Mouse (Mus musculus) lung, embryonic 14.5 days (tissue): ENCODE results near the gene Fam126a. TPM values are rescaled to one million over a fixed set of nuclear protein-coding genes. Genes with fewer than 3 reads are reported as not detected.

Source experiments
- ATAC-seq: fragments of 200-750 bp; cut with Nextera tagmentation; 2 replicates; pipeline ENCODE4 v1.8.0; 2017; ENCODE audit warnings: mild to moderate bottlenecking, moderate TSS enrichment, moderate library complexity; ENCODE audit not compliant: insufficient read depth
- DNase-seq: peaks from one replicate; pipeline ENCODE4 v3.0.0-alpha.2; 2015
- H3K27ac ChIP-seq: fragments of 300-500 bp; sonication (generic); 2 replicates; pipeline ENCODE4 v1.5.1; 2014; ENCODE audit warnings: low read depth, mild to moderate bottlenecking, moderate library complexity
- H3K27me3 ChIP-seq: fragments of 300-500 bp; sonication (generic); 2 replicates; pipeline ENCODE4 v1.6.1; 2014; ENCODE audit warnings: low read length, control low read depth; ENCODE audit not compliant: insufficient read depth
- H3K36me3 ChIP-seq: fragments of 300-500 bp; sonication (generic); 2 replicates; pipeline ENCODE4 v1.6.1; 2014; ENCODE audit warnings: control low read depth; ENCODE audit not compliant: insufficient read depth
- H3K4me1 ChIP-seq: fragments of 300-500 bp; sonication (generic); 2 replicates; pipeline ENCODE4 v1.6.1; 2014; ENCODE audit warnings: antibody characterized with exemption, control low read depth; ENCODE audit not compliant: insufficient read depth
- H3K4me2 ChIP-seq: fragments of 300-500 bp; sonication (generic); 2 replicates; pipeline ENCODE4 v1.6.1; 2014; ENCODE audit warnings: mild to moderate bottlenecking
- H3K4me3 ChIP-seq: fragments of 300-500 bp; sonication (generic); 2 replicates; pipeline ENCODE4 v1.5.1; 2014; ENCODE audit warnings: low read depth, low read length
- H3K9ac ChIP-seq: fragments of 300-500 bp; sonication (generic); 2 replicates; pipeline ENCODE4 v1.6.1; 2014
- H3K9me3 ChIP-seq: fragments of 300-500 bp; sonication (generic); 2 replicates; pipeline ENCODE4 v1.6.1; 2016; ENCODE audit warnings: low read depth, low read length, control low read depth
- CTCF ChIP-seq: IDR thresholded peaks from 2 replicates; pipeline ENCODE4 v1.5.1; 2016; ENCODE audit warnings: antibody characterized with exemption, low read depth
- WGBS: fragments of 180-500 bp; shearing (Covaris S2); extraction: QIAGEN DNeasy Blood & Tissue Kit; methylation state at CpG from one replicate; pipeline ENCODE4 v1.1.7; 2014; 5-methylcytosine and 5-hydroxymethylcytosine counted together
- polyA plus RNA-seq: library from polyadenylated mRNA; unstranded; fragments of >200 nt; fragmentation: Nextera tagmentation; extraction: Ambion mirVana; gene quantifications from 2 replicates; pipeline ENCODE4 v1.2.1, GENCODE M21; 2014

Gene Fam126a
- polyA plus RNA-seq, 1 experiment from 2014 or later: 24.0 TPM

DNA sequence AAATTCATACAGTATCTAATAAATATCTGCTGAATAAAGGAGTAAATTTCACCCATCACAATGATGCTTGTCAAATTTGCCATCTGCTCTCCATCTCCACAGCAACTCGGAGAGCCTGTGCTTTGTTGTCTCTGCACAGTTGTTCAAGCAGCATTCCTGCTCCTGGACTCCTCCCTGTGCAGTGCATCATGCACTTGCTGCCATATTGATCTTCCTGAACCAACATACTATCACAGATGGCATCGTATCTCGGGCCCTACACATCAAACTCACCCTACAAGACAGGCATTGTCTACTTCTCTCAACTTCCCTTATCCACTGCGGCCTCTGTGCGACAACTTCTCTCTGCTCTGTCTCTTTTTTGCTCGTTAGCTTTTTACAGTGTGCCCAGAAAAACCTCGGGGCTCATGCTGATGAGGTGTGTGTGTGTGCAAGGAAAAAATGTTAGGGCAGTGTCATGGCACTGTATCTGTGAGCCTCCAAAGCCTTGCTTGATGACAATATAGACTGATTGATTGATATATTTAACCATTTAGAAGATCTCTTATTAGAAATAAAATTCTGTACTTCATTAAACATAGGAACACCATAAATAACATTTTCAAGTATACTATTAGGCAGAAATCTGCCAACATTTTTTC, 11.7 kb downstream of the Fam126a start:
- ATAC-seq (no peak), DNase-seq (no peak)
- TF ChIP-seq CTCF: no peak
- no peak overlapping the region for H3K27ac ChIP-seq
- H3K4me1 ChIP-seq: no peaks in the 10 kb centered on the region
- H3K36me3 ChIP-seq: no peaks in the 10 kb centered on the region
- WGBS: 82% methylated on average over 7 of the region's 7 CpGs
- no peak overlapping the region for H3K9ac ChIP-seq
- no peak overlapping the region for H3K4me3 ChIP-seq
- H3K4me2 ChIP-seq: no peak overlapping the region
- H3K27me3 ChIP-seq: no peaks in the 10 kb centered on the region
- no peaks in the 10 kb centered on the region for H3K9me3 ChIP-seq

DNA sequence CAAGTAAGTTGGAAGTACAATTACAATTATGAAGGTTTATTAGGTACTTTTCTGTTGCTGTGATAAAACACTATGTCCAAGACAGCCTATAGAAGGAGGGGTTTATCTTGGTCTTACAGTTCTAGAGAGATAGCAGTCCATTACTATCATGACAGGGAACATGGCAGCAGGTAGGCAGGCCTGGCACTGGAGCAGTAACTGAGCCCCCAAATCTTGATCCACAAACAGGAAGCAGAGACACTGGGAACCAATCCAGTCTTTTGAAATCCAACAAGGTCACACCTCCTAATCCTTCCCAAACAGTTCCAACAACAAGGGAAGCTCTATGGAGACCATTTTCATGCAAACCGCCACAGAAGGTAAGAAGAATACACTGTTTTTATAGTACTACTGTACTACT, 13.6 kb downstream of the Fam126a start:
- H3K36me3 ChIP-seq: no peaks in the 10 kb centered on the region

DNA sequence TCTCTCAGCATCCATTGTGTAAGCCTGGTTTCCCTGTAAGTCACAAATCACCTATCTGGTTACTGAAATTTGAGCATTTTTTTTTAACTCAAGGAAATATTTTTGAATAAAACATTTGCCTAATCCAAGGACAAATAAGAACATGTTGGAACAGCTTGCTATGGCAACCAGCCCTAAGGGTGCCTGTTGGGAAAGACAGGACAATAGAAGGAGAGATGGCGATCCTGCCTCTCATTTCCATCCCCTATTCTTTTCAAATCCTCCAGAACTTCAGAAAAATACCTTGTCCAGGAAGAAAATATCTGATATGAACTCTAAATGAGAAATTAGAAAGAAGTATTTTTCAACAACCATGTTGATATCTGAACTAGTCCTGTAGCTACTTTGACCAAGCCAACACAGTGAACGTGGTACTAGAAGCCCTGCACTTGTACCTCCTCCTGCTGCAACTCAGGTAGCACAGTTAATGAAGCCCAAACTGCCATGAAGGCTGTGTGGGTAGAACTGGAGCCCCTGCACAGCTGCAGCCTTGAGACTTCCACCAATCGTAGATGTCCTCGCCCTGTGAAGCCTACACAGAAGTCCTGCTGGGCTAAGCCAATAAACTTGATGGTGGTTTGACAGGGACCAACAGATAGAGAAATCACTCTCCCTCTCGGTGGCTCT, 17.0 kb downstream of the Fam126a start:
- no peak for ATAC-seq
- no peak overlapping the region for H3K4me3 ChIP-seq
- no peak overlapping the region for H3K9ac ChIP-seq
- H3K4me1 ChIP-seq: no peaks in the 10 kb centered on the region
- no peak for TF ChIP-seq CTCF
- H3K9me3 ChIP-seq: no peaks in the 10 kb centered on the region
- no peaks in the 10 kb centered on the region for H3K27me3 ChIP-seq
- DNase-seq: no peak
- no peak overlapping the region for H3K27ac ChIP-seq
- H3K36me3 ChIP-seq: no peaks in the 10 kb centered on the region
- H3K4me2 ChIP-seq: no peak overlapping the region
- 61% methylated on average over 5 of the region's 5 CpGs for WGBS

More for the DNA sequence above, 13.6 kb downstream of the Fam126a start:
- H3K27ac ChIP-seq: no peak overlapping the region
- no peak overlapping the region for H3K4me2 ChIP-seq
- H3K9me3 ChIP-seq: no peaks in the 10 kb centered on the region
- H3K4me1 ChIP-seq: no peaks in the 10 kb centered on the region
- no peak overlapping the region for H3K9ac ChIP-seq
- DNase-seq (no peak), ATAC-seq (no peak)
- H3K27me3 ChIP-seq: no peaks in the 10 kb centered on the region
- no peak for TF ChIP-seq CTCF
- no peak overlapping the region for H3K4me3 ChIP-seq
- WGBS: 98% methylated on average over 1 of the region's 1 CpGs

DNA sequence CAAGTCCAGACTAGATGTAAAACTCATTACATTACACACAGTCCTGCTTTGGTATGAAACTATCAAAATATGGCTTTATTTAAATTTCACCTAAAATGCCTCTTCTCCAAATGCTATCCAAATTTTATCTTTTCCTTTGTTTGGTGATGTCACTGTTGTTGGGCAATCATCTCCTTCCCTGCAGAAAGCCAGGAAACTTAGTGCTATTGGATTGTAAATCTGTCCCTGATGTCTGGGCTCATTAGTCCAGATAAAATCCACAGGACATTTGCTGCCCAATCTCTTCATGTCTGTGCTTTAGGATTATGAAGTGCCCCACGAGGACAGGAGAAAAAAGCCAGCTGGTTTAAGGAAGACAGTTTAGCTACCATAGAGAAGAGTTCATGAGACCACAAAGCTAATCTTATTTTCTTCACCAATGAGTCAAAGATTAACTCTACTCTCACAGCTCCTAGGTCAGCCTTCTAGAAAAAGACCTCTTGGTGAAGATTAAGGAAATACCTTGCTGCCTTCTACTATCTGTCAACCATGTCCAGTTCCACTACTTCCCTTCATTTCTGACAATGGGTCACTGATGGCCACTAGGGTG, 31.3 kb downstream of the Fam126a start:
- ATAC-seq (no peak), DNase-seq (no peak)
- H3K9me3 ChIP-seq: no peaks in the 10 kb centered on the region
- H3K27me3 ChIP-seq: no peaks in the 10 kb centered on the region
- no peaks in the 10 kb centered on the region for H3K4me1 ChIP-seq
- H3K4me3 ChIP-seq: no peak overlapping the region
- H3K4me2 ChIP-seq: no peak overlapping the region
- WGBS: 46% methylated on average over 1 of the region's 1 CpGs
- no peaks in the 10 kb centered on the region for H3K36me3 ChIP-seq
- no peak overlapping the region for H3K27ac ChIP-seq
- no peak overlapping the region for H3K9ac ChIP-seq
- no peak for TF ChIP-seq CTCF

DNA sequence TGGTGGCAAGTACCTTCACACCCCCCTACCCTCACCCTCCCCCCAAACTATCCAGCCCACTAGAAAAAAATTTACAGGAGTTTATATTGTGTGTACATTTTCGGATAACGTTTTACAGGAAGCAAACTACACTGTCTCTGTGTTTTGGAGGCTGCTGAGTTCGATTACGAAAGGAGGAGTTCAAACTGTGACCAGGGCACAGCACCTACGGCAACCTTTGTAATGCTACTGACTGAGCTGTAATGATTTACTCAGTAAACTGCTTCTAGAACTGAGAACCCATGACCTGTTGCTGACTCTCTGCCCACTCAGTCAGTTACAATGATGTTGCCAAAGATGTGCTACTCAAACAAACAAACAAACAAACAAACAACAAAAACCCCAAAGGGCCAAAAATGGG, 34.5 kb downstream of the Fam126a start:
- TF ChIP-seq CTCF: no peak
- Histone ChIP-seq H3K27ac (no peak overlapping the region), H3K36me3 (no peaks in the 10 kb centered on the region), H3K27me3 (no peaks in the 10 kb centered on the region), H3K4me3 (no peak overlapping the region), H3K4me2 (no peak overlapping the region), H3K9me3 (no peaks in the 10 kb centered on the region), H3K4me1 (no peaks in the 10 kb centered on the region), H3K9ac (no peak overlapping the region)
- DNase-seq: no peak
- 72% methylated on average over 5 of the region's 5 CpGs for WGBS
- no peak for ATAC-seq

DNA sequence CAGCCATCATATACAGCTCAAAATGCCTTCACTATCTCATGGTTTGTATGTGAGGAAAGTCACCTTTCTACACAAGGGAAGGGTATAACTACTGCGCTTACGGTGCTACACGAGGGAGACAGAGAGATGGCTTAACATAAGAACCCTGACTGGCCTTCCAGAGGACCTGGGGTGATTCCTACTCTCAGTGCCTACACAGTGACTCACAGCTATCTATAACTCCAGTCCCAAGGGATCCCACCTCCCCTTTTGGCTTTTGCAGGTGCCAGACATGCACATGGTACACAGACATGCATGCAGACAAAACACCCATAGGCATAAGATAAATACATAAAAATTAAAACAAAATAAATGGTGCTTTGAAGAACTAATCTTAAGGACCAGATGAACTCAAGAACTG, 35.6 kb downstream of the Fam126a start:
- H3K4me3 ChIP-seq: no peak overlapping the region
- ATAC-seq: no peak
- DNase-seq: no peak
- no peak for TF ChIP-seq CTCF
- H3K9ac ChIP-seq: no peak overlapping the region
- no peaks in the 10 kb centered on the region for H3K9me3 ChIP-seq
- no peaks in the 10 kb centered on the region for H3K36me3 ChIP-seq
- WGBS: 92% methylated on average over 3 of the region's 3 CpGs
- H3K4me1 ChIP-seq: no peaks in the 10 kb centered on the region
- no peak overlapping the region for H3K4me2 ChIP-seq
- no peaks in the 10 kb centered on the region for H3K27me3 ChIP-seq
- H3K27ac ChIP-seq: no peak overlapping the region

DNA sequence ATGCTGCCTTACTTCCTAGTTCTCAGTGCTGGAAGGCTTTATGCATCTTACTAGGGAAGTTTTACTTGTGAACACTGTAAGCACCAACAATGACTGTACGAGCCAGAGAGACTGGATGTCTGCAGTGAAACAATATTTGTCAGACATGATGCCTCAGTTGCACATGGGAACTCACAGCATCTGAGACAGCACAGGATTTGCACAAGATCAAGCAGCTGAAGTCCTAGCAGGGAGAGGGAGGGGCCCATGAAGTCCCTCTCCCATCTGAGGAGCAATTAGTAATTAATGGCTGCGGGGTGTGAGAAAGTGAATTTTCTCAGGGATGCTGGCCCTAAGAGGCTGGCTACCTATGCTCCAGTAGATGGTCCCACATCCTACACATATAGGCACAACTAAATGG, 36.3 kb downstream of the Fam126a start:
- Histone ChIP-seq H3K9ac (no peak overlapping the region), H3K4me3 (no peak overlapping the region), H3K4me1 (no peaks in the 10 kb centered on the region), H3K27me3 (no peaks in the 10 kb centered on the region), H3K9me3 (no peaks in the 10 kb centered on the region), H3K27ac (no peak overlapping the region), H3K36me3 (no peaks in the 10 kb centered on the region), H3K4me2 (no peak overlapping the region)
- DNase-seq (no peak), ATAC-seq (no peak)
- 92% methylated on average over 2 of the region's 2 CpGs for WGBS
- TF ChIP-seq CTCF: no peak
